Mouse (Mus musculus): Measurements from ENCODE around the gene Rnf157.
"Not testable (repeated sequence)": the region's sequence is repeated elsewhere in the genome, so short reads cannot be mapped to it uniquely, and the experiment has no call there.

Rnf157 gene

DNA sequence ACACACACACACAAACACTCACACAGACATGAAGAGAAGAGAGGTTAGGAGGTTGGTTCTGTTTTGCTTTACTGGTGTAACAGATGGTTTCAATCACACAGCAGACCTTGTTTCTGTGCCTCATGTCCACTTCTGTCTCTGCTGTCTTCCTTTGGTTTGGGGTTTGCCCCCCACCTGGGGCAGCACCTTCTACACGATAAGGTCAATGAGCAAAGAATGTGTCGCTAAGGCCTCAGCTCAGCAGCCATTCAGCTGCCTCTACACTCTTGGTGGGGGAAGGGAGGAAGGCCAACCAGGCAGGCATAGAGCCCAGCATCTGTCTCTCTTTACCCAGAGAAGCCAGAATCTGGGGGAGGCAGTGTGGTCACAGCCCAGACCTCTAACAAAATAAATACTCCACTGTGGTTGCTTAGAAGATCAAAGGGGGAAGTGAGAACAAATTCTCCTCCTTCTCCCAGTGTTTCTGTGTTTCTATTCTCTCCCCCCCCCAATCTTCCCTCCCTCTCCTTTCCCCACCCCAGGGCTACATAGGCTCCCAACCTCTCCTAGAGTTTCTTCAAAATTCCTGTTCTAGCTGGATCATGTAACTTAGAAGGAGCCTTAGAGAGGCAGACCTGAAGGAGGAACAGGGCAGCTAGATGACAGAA, 5.5 kb upstream of the Rnf157 start:
- DNase-seq (ENCODE audit: low spot score in 2 of 2), result no peak

GRCm38 (mm10) chr11:116417054-116417453, 4.2 kb upstream of the Rnf157 start:
- DNase-seq (ENCODE audit: low spot score in 2 of 2), result no peak

DNA sequence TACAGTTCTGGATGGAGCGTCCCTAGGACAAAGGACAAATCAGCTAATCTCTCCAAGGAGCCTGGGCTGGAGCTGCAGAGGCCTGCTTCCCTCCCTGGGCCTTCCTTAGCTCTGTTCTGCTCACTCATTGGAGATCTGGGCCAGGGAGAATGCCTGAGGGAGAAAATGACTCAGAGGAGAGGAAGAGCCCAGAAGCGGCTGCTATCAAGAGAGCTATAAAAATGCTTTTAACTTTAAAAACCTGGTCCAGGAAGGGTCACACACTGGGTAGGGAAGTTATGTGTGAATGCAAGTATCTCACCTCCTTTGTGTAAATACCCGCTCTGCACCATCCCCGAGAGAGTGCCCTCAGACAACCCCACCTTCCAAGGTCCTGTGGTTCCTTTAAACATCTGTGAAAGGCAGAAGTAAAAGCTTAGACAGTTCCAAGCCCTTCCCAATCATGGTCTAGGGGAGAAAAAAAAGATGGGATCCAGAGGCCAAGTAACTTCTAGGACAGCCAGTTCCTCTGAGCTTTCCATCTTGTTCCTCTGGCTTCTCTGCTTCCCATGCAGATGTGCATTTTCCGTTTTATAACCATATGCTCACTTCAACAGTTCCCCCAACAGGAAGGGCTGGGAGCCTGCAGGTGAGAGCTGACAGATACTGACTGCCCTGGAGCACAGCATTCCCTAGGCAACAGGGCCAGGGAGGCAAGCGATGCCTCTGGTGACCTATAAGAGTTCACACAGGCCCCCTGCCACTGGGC, 3.5 kb upstream of the Rnf157 start:
- no peak for DNase-seq (ENCODE audit: low spot score in 2 of 2)

GRCm38 (mm10) chr11:116413631-116414022, 795 bp upstream of the Rnf157 start:
- DNase-seq (ENCODE audit: low spot score in 2 of 2), result no peak

GRCm38 (mm10) chr11:116412028-116412827, 604 bp downstream of the Rnf157 start:
- DNase-seq (ENCODE audit: low spot score in 2 of 2), result no peak

DNA sequence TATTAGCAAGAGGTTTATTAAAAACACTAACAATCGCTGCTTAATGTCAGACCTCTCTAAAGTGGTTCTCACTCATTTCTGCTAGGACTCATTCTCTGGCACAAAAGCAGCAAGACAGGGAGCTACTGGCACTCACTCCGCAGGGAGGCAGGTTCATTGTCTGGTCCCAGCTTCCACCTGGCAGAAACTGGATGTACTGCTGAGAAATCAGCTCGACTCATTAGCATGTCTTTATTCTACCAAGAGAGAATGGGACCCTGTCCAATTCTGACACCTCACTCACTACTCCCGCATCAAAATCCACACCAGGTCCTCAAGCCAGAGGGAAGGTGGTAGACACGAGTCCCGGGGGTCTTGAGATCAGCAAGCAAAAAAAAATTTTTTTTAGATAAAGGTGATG, 1.2 kb downstream of the Rnf157 start:
- no peak for DNase-seq (ENCODE audit: low spot score in 2 of 2)

- not testable (repeated sequence) for DNase-seq (ENCODE audit: low spot score in 2 of 2)
Observed at GRCm38 (mm10) chr11:116410415-116410814, 2.4 kb downstream of the Rnf157 start.

- no peak for DNase-seq (ENCODE audit: low spot score in 2 of 2)
Observed at GRCm38 (mm10) chr11:116409008-116409407, 3.8 kb downstream of the Rnf157 start.

- no peak for DNase-seq (ENCODE audit: low spot score in 2 of 2)
Observed at GRCm38 (mm10) chr11:116406231-116406728, 6.6 kb downstream of the Rnf157 start.

DNA sequence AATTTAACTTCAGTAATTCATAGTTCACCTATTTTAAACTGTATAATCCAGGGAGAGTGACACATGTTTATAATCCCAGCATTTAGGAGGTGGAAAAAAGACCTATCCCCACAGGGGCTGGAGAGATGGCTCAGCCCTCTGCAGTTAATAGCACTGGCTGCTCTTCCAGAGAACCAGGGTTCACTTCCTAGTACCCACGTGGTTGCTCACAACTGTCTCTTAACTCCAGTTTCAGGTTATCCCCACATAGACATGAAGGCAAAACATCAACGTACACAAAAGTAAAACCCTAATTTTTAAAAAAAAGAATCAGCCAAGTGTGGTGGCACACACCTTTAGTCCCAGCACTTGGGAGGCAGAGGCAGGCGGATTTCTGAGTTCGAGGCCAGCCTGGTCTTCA, 7.2 kb downstream of the Rnf157 start:
- DNase-seq (ENCODE audit: low spot score in 2 of 2), result no peak

GRCm38 (mm10) chr11:116400560-116400959, 12.3 kb downstream of the Rnf157 start:
- no peak for DNase-seq (ENCODE audit: low spot score in 2 of 2)

GRCm38 (mm10) chr11:116398348-116398677, 14.5 kb downstream of the Rnf157 start:
- DNase-seq (ENCODE audit: low spot score in 2 of 2), result no peak

- DNase-seq (ENCODE audit: low spot score in 2 of 2), result no peak
Observed at GRCm38 (mm10) chr11:116397517-116398347, 15.1 kb downstream of the Rnf157 start.

DNA sequence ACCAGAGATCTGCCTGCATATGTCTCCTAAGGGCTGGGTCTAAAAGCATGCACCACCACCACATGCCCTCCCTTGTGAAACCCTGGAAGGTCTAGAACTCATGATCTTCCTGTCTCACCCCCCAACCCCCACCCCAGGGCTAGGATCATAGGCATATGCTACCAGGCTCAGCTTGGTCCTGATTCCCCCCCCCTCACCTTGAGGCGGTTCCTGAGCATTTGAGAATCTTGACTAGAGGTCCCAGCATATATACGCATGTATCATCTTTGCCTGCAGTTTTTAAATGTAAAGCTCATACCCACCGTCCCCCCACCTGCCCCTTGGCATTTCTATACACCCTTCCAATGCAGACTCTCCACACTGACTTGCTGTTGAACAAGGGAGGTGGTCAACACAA, 15.9 kb downstream of the Rnf157 start:
- DNase-seq (ENCODE audit: low spot score in 2 of 2), result no peak

GRCm38 (mm10) chr11:116396276-116396933, 16.4 kb downstream of the Rnf157 start:
- DNase-seq (ENCODE audit: low spot score in 2 of 2), result no peak

DNA sequence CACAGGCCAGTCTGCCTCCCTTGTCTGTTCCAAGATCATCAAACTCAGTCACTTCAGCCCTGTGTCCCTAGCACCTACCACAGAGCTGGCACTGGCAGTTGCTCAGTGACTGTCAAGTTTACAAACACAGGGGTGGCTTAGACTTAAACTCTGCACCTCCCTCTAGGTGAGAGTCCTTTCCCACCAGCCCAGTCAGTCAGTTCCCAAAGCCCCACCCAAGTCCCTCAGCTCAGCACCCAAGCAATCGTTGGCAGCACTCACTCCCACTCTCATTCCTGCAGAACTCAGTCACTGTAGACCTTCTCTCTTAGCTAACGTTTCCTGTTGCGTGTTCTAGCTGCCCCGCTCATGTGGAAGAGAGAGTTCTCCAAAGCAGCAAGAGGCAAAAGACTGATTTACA, 18.1 kb downstream of the Rnf157 start:
- DNase-seq (ENCODE audit: low spot score in 2 of 2), result no peak

DNA sequence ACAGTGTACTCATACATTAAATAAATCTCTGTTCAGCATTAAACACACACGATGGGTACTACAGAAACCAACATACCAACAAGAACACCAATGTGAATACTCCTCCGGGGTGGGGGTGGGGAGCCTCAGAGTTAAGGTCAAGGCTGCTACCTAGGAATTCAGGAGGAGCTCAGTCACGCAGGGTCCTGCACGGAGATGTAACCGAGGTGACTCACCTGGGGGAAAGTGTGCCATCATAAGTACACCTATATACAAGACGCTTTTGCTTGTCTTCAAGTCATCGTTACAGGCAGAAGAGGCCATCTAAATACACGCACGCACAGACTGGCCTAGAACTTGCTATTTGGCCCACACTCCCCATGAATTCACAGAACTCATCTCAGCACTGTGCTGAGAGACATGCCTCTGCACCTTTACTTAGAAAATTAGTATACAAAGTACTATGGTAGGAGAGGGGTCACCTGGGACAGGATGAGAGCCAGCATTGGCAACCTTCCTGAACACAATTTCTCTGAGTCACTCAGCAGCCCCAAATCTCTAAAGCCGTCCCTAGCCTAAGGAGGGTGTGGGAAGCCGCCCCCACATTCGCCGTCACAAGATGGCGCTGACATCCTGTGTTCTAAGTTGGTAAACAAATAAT, 23.9 kb downstream of the Rnf157 start:
- DNase-seq (ENCODE audit: low spot score in 2 of 2), result no peak

- no peak for DNase-seq (ENCODE audit: low spot score in 2 of 2)
Observed at GRCm38 (mm10) chr11:116387086-116388071, 25.5 kb downstream of the Rnf157 start.

DNA sequence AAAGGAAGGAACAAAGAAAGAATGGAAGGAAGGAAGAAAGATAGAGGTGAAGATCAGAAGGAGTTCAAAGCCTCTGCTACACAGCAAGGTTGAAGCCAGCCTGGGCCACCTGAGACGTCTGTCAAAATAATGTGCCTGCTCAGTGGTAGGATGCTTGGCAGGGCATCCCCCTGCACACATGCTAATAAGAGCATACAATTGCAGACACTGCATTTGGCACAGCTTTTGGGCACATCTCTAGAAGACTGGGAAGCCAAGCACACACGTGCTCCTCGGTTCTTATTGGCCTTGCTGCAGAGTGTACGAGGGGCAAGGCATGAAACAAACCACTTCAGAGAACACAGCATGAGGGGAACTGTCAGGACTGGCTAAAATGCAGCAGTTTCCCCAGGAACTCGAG, 26.8 kb downstream of the Rnf157 start:
- DNase-seq (ENCODE audit: low spot score in 2 of 2), result no peak

All from urinary bladder, adult 18-20 months (tissue).